Mouse (Mus musculus): ENCODE measurements around the gene Pcdh7.

DNA sequence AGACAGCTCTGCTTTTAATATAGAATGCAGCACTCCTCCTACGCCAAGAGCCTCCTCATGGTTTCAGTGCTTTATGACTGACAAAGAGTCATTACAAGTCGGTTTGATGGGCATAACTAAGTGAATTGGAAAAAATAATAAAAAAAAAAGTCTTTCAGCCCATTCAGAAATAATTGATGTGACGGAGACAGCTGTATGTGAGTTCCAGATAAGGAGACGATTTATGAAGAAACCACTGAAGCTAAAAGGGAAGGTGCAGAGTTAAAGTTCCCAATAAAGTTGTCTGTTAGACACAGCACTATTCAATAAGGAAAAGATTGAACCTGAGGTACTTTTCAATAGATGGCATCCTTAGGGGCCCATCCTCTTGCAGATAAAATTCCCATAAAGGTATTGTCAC lies 189.5 kb downstream of the Pcdh7 start:
- TF ChIP-seq CTCF (IDR thresholded peaks at IDR 0.05; ENCODE audit: borderline replicate concordance, control insufficient read depth, extremely low read depth, insufficient read depth, low read length, poor library complexity) (no peak), POLR2A (IDR thresholded peaks at IDR 0.05; ENCODE audit: control insufficient read depth, extremely low read depth, insufficient read depth, low read length, poor library complexity) (no peak)
